Mouse (Mus musculus) brain, adult 2 months (tissue): ENCODE measurements around the gene Pabpn1l.
"Not testable (repeated sequence)": the region's sequence is repeated elsewhere in the genome, so short reads cannot be mapped to it uniquely, and the experiment has no call there.

Experiments
- DNase-seq: peaks from one replicate; pipeline ENCODE4 v3.0.0; 2011; ENCODE audit warnings: low read depth, low spot score

The Pabpn1l gene

DNA sequence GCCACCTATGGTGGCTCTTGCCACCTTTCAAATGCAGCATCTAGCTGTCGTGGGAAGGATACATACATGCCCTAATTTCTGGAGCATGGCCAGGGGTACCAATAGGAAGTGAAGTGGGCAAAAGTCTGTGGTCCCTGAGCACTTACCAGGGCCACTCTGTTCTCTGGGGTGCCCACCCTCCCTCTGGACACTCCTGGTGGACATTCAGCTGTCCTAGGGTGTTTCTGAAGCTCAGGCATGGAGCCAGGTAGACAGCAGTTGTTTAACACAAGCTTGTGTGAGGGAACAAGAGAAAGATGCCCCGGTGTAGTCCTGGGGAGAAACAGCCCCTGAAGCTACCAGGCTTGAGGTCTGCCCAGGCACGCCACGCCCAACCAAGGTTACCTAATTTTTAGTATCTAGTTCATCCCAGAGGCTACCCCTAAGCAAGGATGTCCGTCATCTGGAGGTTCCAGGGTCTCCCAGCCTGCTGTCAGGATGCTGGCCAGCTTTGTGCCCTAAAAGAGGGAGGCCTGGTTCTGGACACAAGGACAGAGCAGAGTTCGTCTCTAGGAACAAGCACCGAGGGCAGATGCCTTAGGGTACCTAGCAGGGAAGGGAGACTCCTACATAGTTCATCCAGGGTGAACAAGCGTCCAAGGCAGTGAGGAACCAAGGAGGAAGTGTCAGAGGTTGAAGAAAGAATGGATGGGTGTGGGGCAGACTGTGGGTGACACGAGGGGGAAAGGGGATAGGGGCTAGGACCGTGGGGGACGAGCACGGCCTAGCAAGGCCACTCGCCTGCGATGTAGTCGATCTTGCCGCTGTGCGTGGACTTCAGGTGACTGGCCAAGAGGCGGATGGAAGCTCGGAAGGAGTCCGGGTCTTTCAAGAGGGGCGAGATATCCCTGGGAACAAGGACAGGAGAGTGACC lies 46.5 kb downstream of the Pabpn1l start:
- DNase-seq = no peak

DNA sequence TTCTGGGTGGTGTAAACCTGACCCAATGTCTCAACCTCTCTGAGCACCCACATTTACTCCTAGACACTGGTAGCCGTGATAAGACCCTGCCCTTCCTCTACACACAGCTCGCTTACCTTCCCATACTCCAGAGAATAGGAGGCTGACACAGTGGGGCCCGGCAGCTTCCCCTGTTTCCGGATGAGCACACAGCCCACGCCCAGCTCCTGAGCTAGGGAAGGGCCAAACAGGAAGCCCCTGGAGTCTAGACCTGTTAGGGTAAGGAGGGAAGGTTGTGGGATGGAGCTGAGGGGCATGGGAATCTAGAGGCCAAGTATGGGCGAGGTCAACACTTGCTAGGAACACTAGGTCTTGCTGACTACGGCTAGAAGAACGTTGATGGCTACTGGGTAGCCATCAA lies 47.3 kb downstream of the Pabpn1l start:
- no peak for DNase-seq

DNA sequence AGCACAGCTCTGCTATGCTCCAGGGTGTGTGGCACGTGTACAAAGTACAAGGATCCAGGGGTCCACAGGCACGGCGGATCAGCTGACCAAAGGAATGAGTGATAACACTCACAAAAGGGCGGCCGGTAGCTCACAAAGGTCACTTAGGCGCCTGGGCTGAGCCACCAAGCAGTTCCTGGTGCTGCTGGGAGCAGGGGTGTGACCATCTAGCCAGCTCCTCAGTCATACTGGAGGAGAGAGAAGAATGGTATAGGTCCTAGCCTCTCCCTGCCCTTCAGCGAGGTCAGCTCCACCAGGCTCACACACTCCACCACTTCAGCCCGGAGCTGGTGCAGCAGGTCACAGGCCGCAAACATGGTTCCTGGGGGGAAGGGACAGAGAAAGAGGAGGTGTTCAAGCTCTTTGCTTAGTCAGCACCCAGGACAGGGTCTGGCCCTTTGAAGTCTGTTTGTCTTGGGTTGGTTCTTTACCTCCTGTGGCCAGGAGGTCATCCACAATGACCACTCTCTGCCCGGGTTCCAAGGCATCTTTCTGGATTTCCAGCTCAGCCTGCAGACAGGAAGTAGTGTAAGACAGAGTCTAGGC lies 47.8 kb downstream of the Pabpn1l start:
- no peak for DNase-seq

DNA sequence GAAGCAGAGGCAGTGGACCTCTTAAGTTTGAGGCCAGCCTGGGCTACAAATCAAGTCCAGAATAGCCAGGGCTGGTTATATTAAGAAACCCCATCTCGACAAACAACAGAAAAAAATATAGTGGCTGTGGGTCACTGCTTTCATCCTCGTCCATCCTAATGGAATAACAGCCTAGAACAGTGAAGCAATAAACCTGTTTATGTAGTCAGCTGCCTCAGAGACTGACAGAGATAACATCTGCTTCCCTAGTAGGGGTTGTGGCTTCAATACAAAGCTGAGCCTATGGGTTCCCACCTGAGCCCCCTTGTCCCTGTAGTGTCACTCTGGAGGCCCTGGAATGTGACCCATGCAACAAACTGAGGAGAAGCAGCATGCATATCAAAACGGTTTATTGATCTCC lies 48.3 kb downstream of the Pabpn1l start:
- no peak for DNase-seq

- no peak for DNase-seq
Measured at GRCm38 (mm10) chr8:122573577-122573976, 49.0 kb downstream of the Pabpn1l start.

- not testable (repeated sequence) for DNase-seq
Measured at GRCm38 (mm10) chr8:122573176-122573575, 49.4 kb downstream of the Pabpn1l start.

- no peak for DNase-seq
Measured at GRCm38 (mm10) chr8:122572751-122573150, 49.8 kb downstream of the Pabpn1l start.

DNA sequence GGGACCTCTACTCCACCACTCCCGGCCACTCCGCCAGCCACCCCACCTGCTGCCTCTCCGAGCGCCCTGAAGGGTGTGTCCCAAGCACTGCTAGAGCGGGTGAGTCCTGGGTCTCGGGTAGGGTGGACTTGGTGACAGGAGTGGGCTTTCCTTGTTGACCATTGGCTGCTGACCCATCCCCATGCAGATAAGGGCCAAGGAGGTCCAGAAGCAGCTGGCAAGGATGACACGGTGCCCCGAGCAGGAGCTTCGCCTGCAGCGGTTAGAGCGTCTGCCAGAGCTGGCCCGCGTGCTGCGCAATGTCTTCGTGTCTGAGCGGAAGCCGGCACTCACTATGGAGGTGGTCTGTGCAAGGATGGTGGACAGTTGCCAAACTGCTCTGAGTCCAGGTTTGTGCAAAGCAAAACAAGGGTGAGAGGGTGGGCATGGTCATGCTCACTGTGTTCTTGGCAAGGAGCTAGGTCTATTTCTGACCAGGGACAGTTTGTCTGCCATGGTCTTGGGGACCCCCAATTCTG lies 50.7 kb downstream of the Pabpn1l start:
- DNase-seq = no peak

DNA sequence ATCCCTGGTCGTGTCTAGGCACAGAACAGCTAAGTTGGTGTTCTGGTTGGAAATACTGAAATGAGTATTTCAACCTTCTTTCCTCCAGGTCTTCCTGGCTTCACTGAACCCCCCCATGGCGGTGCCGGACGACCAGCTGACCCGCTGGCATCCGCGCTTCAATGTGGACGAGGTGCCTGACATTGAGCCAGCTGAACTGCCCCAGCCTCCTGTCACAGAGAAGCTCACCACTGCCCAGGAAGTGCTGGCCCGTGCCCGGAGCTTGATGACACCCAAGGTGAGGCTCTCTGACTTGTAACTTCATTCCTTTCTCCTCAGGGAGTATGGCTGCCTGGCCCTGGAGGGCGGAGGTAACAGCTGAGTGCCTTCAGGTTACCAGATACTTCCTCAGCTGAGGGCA lies 51.4 kb downstream of the Pabpn1l start:
- no peak for DNase-seq

GRCm38 (mm10) chr8:122569996-122570395 lies 52.5 kb downstream of the Pabpn1l start:
- no peak for DNase-seq
